Mouse (Mus musculus) left cerebral cortex, adult 2 months (tissue): ENCODE results near the gene Slfnl1. TPM values are rescaled to one million over a fixed set of nuclear protein-coding genes. Genes with fewer than 3 reads are reported as not detected.
A peak's percentile ranks its signal among the peaks of the same experiment; 100 is the strongest.

ENCODE experiments used
- DNase-seq, 2 experiments: peaks; one replicate each; pipeline ENCODE4 v3.0.0; 2021 to 2022; ENCODE audit warnings: low spot score in 2 of 2, mixed read lengths in 1 of 2; ENCODE audit errors: extremely low spot score in 1 of 2
- H3K27ac ChIP-seq: fragments of 200-600 bp; 2 replicates; pipeline ENCODE4 v1.8.1; 2022
- H3K4me3 ChIP-seq: fragments of 200-600 bp; 2 replicates; pipeline ENCODE4 v1.8.1; 2022
- CTCF ChIP-seq: fragments of 200-600 bp; IDR thresholded peaks from 2 replicates; pipeline ENCODE4 v1.8.1; 2022; ENCODE audit warnings: antibody characterized with exemption, mild to moderate bottlenecking, moderate library complexity
- intact Hi-C: fragments of 180-260 bp; cut with DNase I; formaldehyde crosslinking; loops from one replicate; pipeline ENCODE4 v1.15.1; 2025
- long read RNA-seq, 2 experiments: library from polyadenylated mRNA; stranded (forward); transcript quantifications; one replicate each; pipeline ENCODE4 v2.0.0; 2021; ENCODE audit warnings: borderline mapping rate in 2 of 2
- total RNA-seq, 2 experiments: library from RNA; stranded (reverse); gene quantifications; 2 replicates each; pipeline ENCODE4 v1.2.3; 2021

Gene Slfnl1
- under 1 TPM; 0.32 to 0.63 TPM for total RNA-seq
- long read RNA-seq, experiment 1: 0 reads
- long read RNA-seq, experiment 2: 0 reads

DNA sequence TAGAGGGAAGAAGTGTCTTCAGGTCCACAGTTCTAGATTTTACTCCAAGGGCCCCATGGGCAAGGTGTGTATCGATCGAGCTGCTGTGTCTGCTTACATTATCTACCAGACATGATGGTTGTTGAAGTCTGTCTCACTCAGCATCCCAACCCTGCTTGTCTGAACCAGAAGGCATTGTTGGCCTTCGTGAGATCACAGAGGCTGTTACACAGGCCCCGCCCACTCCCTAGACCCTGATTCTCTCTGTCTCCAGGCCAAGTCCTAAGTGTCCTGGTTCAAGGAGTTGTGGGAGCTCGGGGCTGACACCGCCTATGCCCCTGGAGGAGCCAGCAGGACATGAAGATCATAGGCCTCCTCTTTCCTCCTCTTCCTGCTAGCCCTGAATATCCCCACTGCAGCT, at the start of gene Slfnl1:
TSS of gene Slfnl1 (plus strand) at position 246 of the 400 bp plus-strand sequence.
- Histone ChIP-seq H3K4me3 (no peak within 1 kb of the TSS), H3K27ac (no peak within 1 kb of the TSS)
- DNase-seq: no peak
- intact Hi-C loops: no loop called here
- no peak for TF ChIP-seq CTCF

DNA sequence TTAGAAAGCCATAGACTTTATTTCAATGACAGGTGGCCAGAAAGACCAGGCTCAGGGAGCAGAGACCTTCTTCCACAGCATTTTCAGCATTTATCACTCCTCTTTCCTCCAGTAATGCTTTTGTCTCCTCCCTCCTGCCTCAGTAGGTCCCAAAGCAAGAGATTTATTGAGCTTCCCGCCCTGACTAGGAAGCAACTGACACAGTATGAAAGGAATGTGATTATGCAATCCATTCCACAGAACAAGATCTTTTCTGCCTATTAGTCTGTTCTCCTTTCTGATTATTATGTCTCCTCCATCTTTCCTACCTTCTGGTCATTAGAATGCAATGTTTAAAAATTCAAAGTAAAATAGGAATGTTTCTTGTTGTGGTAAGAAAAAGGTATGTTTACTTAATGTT, 44.3 kb upstream of the Slfnl1 start:
- Histone ChIP-seq H3K4me3 (no peak overlapping the region), H3K27ac (no peak overlapping the region)
- intact Hi-C loops: no loop called here
- TF ChIP-seq CTCF: no peak
- no peak for DNase-seq

GRCm38 (mm10) chr4:120506955-120507354, 25.1 kb upstream of the Slfnl1 start:
- no peak for DNase-seq
- Histone ChIP-seq H3K4me3 (no peak overlapping the region), H3K27ac (no peak overlapping the region)
- intact Hi-C loops: no loop called here
- peak; percentile 28 for TF ChIP-seq CTCF

DNA sequence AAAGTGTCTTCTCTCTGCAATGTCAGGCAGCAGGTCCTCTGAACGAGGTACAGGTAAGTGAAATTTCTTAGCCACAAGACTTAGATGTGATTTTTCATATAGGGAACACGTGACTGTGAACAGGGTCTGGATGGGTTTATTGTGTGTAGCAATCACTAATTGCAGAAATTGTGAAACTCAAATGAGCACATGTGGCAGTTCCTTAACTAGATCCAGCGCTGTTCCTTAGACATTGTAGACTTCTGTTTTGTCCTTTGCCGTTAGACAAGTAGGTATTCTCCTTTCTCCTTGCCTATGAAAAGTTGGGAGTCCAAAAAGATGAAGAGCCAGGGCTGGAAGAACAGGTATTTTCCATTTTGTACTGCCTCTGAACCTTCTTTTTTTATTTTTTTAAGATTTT, 20.8 kb upstream of the Slfnl1 start:
- Histone ChIP-seq H3K4me3 (no peak overlapping the region), H3K27ac (no peak overlapping the region)
- TF ChIP-seq CTCF: no peak
- intact Hi-C loops: loop anchor here (5.0 kb wide), 1 partner anchor 124 kb away; no protein-coding TSS in a partner anchor
- DNase-seq: no peak

GRCm38 (mm10) chr4:120514366-120514765, 17.7 kb upstream of the Slfnl1 start:
- intact Hi-C loops: loop anchor here (5.0 kb wide), 1 partner anchor 127 kb away; no protein-coding TSS in a partner anchor
- no peak for TF ChIP-seq CTCF
- Histone ChIP-seq H3K4me3 (no peak overlapping the region), H3K27ac (no peak overlapping the region)
- no peak for DNase-seq

- no peak for TF ChIP-seq CTCF
- no peak overlapping the region for H3K4me3 ChIP-seq
- intact Hi-C loops: no loop called here
- H3K27ac ChIP-seq: no peak overlapping the region
- no peak for DNase-seq
These were observed 15.5 kb upstream of the Slfnl1 start for GRCm38 (mm10) chr4:120516491-120516890.

DNA sequence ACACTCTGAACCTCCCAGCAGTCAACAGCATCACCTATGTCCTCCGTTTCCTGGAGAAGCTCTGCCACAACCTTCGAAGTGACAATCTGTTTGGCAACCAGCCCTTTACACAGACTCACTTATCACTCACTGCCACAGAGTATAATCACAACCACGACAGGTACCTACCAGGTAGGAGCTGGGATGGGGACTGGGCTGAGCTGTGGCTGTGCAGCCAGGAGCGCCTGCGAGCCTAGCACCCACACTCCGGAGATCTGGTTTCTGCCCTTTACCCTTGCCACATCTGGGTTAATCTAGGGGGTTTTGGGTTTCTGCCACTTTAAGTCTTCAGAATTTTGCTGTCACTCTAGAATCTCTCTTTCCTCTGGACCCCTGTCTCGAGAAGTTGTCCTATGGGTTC, 15.1 kb upstream of the Slfnl1 start:
- Histone ChIP-seq H3K4me3 (no peak overlapping the region), H3K27ac (no peak overlapping the region)
- DNase-seq: no peak
- intact Hi-C loops: no loop called here
- TF ChIP-seq CTCF: no peak

DNA sequence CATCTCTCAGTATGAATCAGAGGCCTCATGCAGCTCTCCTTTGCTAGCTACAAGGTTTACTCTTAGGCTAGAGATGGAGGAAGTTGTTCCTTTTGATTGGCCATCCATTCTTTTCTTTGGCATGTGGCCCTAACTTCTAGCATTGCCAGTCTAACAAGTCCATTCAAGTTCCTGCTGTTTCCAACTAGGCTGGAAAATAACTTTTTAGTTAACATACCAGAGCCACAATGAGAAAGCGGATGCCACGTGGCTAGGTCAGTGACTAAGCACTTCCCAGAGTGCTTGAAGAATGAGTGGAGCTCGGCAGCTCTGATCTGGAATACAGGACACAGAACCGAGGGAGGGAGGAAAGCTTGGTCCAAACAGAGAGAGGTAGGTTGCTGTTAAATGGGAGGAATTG, 14.7 kb upstream of the Slfnl1 start:
- DNase-seq: no peak
- Histone ChIP-seq H3K4me3 (no peak overlapping the region), H3K27ac (no peak overlapping the region)
- intact Hi-C loops: no loop called here
- no peak for TF ChIP-seq CTCF

- Histone ChIP-seq H3K27ac (no peak overlapping the region), H3K4me3 (no peak overlapping the region)
- intact Hi-C loops: no loop called here
- TF ChIP-seq CTCF: no peak
- DNase-seq: no peak
These were observed 10.3 kb upstream of the Slfnl1 start for GRCm38 (mm10) chr4:120521761-120522160.

- Histone ChIP-seq H3K4me3 (no peak overlapping the region), H3K27ac (no peak overlapping the region)
- no peak for TF ChIP-seq CTCF
- intact Hi-C loops: no loop called here
- no peak for DNase-seq
These were observed 9.7 kb upstream of the Slfnl1 start for GRCm38 (mm10) chr4:120522351-120522750.

GRCm38 (mm10) chr4:120523092-120523491, 8.9 kb upstream of the Slfnl1 start:
- no peak for TF ChIP-seq CTCF
- no peak overlapping the region for H3K27ac ChIP-seq
- no peak overlapping the region for H3K4me3 ChIP-seq
- intact Hi-C loops: no loop called here
- no peak for DNase-seq

- DNase-seq: no peak
- H3K4me3 ChIP-seq: no peak overlapping the region
- no peak overlapping the region for H3K27ac ChIP-seq
- no peak for TF ChIP-seq CTCF
- intact Hi-C loops: no loop called here
These were observed 3.9 kb upstream of the Slfnl1 start for GRCm38 (mm10) chr4:120528171-120528570.

DNA sequence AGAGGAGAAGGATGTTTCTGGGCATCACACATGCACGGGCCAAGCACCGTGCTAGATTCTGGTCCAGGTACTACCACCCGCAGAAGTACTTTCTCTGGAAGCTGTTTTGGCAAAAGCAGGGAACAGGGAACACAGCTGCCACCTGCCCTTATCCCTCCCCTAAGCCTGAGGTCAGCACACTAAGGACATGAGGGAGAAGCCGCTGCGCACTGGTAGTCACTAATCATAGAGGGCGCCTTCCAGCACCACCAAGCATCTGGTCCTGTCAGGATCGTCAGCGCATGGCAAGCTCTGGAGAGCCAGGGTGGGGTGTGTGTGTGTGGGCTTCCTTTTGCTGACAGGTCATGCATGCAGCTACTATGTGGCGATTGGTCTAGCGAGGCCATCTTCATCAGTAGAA, 6.6 kb downstream of the Slfnl1 start:
- Histone ChIP-seq H3K4me3 (no peak overlapping the region), H3K27ac (no peak overlapping the region)
- DNase-seq: no peak
- intact Hi-C loops: no loop called here
- TF ChIP-seq CTCF: no peak

GRCm38 (mm10) chr4:120544896-120545295, 12.9 kb downstream of the Slfnl1 start:
- Histone ChIP-seq H3K27ac (no peak overlapping the region), H3K4me3 (no peak overlapping the region)
- intact Hi-C loops: no loop called here
- DNase-seq: no peak
- TF ChIP-seq CTCF: no peak
